Mouse (Mus musculus) lung, embryonic 16.5 days (tissue): ENCODE measurements around the gene Ptp4a2. TPM values are rescaled to one million over a fixed set of nuclear protein-coding genes. Genes with fewer than 3 reads are reported as not detected.

Source experiments
- ATAC-seq: fragments of 200-750 bp; cut with Nextera tagmentation; 2 replicates; pipeline ENCODE4 v1.8.0; 2017; ENCODE audit warnings: low read depth, mild to moderate bottlenecking, moderate library complexity
- H3K27ac ChIP-seq: fragments of 300-500 bp; sonication (generic); 2 replicates; pipeline ENCODE4 v1.5.1; 2014; ENCODE audit warnings: mild to moderate bottlenecking, control low read depth, low read length
- H3K27me3 ChIP-seq: fragments of 300-500 bp; sonication (generic); 2 replicates; pipeline ENCODE4 v1.6.1; 2014; ENCODE audit warnings: low read depth, low read length, mixed read lengths; ENCODE audit not compliant: control insufficient read depth, insufficient read depth
- H3K36me3 ChIP-seq: fragments of 300-500 bp; sonication (generic); 2 replicates; pipeline ENCODE4 v1.6.1; 2014; ENCODE audit warnings: low read length; ENCODE audit not compliant: control insufficient read depth, insufficient read depth
- H3K4me1 ChIP-seq: fragments of 300-500 bp; sonication (generic); replicated peaks from 2 replicates; pipeline ENCODE4 v1.6.1; 2014; ENCODE audit warnings: low read length, mixed read lengths; ENCODE audit not compliant: control insufficient read depth, insufficient read depth
- H3K4me2 ChIP-seq: fragments of 300-500 bp; sonication (generic); 2 replicates; pipeline ENCODE4 v1.6.1; 2014; ENCODE audit warnings: low read depth, low read length, control low read depth
- H3K4me3 ChIP-seq: fragments of 300-500 bp; sonication (generic); 2 replicates; pipeline ENCODE4 v1.5.1; 2014; ENCODE audit warnings: mild to moderate bottlenecking, low read length, control low read depth
- H3K9ac ChIP-seq: fragments of 300-500 bp; sonication (generic); 2 replicates; pipeline ENCODE4 v1.6.1; 2014; ENCODE audit warnings: low read length, control low read depth
- H3K9me3 ChIP-seq: fragments of 300-500 bp; sonication (generic); 2 replicates; pipeline ENCODE4 v1.6.1; 2016; ENCODE audit warnings: low read length; ENCODE audit not compliant: control insufficient read depth
- WGBS: fragments of 180-500 bp; shearing (Covaris S2); extraction: QIAGEN DNeasy Blood & Tissue Kit; methylation state at CpG from one replicate; pipeline ENCODE4 v1.1.7; 2014; 5-methylcytosine and 5-hydroxymethylcytosine counted together
- polyA plus RNA-seq: library from polyadenylated mRNA; unstranded; fragments of >200 nt; fragmentation: Nextera tagmentation; extraction: Ambion mirVana; gene quantifications from 2 replicates; pipeline ENCODE4 v1.2.1, GENCODE M21; 2015

Ptp4a2 gene
- polyA plus RNA-seq, 1 experiment from 2014 or later: 330 TPM

DNA sequence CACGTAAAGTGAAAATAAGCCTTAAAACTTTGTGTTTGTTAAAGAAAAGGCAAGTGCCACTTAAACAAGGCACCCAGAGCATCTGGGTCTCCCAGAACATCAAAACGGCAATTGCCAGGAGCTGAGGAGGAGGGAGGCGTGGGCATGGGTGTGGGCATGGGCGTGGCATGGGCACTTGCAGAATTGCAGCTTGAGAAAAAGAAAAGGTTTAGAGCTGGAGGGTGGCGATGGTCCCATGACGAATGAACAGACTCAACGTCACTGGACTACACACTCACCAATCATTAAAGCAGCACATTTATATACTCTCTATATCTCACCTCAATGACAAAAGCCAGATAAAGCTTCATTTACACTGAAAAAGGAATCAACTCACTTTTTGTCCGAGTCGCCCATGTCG is 63.8 kb downstream of the Ptp4a2 start:
- Histone ChIP-seq H3K4me2 (no peak overlapping the region), H3K4me3 (no peak overlapping the region), H3K9ac (no peak overlapping the region), H3K36me3 (no peaks in the 10 kb centered on the region), H3K27ac (no peak overlapping the region), H3K27me3 (no peaks in the 10 kb centered on the region), H3K4me1 (peaks cover 13% of the 10 kb centered on the region; the same call in 1 of the 2 replicates), H3K9me3 (no peaks in the 10 kb centered on the region)
- no peak for ATAC-seq
- WGBS: 71% methylated on average over 10 of the region's 10 CpGs

DNA sequence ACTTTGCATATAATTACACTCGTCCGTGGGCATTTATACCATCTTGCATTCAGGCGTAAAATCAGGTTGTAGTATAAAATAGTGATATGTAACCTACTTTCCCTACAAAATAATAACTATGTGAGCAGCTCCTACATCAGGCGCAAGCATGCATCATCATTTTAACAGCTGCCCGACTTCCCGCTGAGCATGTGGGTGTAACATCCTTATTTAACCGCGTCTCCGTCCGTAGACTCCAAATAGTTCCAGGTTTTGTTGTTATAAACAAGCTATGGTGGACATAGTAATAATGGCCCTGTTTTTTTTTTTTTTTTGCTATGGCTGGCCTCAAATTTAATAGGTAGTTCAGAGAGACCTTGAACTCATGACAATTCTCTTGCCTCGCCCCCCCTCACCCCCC is 64.4 kb downstream of the Ptp4a2 start:
- H3K4me3 ChIP-seq: no peak overlapping the region
- no peak overlapping the region for H3K27ac ChIP-seq
- H3K4me2 ChIP-seq: no peak overlapping the region
- H3K27me3 ChIP-seq: no peaks in the 10 kb centered on the region
- no peaks in the 10 kb centered on the region for H3K36me3 ChIP-seq
- no peaks in the 10 kb centered on the region for H3K9me3 ChIP-seq
- no peak for ATAC-seq
- H3K4me1 ChIP-seq: peaks cover 13% of the 10 kb centered on the region; the same call in 1 of the 2 replicates
- 77% methylated on average over 11 of the region's 11 CpGs for WGBS
- no peak overlapping the region for H3K9ac ChIP-seq

GRCm38 (mm10) chr4:129876831-129877764 is 66.1 kb downstream of the Ptp4a2 start:
- H3K9me3 ChIP-seq: no peaks in the 10 kb centered on the region
- no peaks in the 10 kb centered on the region for H3K27me3 ChIP-seq
- 8% methylated on average over 21 of the region's 21 CpGs for WGBS
- no peaks in the 10 kb centered on the region for H3K36me3 ChIP-seq
- peak overlapping the region; percentile 66 for H3K9ac ChIP-seq
- peak overlapping the region; percentile 59 for H3K4me2 ChIP-seq
- ATAC-seq: peak; percentile 89
- peak overlapping the region; percentile 41 for H3K4me3 ChIP-seq
- peak overlapping the region; percentile 89 for H3K27ac ChIP-seq
- peaks cover 17% of the 10 kb centered on the region for H3K4me1 ChIP-seq

DNA sequence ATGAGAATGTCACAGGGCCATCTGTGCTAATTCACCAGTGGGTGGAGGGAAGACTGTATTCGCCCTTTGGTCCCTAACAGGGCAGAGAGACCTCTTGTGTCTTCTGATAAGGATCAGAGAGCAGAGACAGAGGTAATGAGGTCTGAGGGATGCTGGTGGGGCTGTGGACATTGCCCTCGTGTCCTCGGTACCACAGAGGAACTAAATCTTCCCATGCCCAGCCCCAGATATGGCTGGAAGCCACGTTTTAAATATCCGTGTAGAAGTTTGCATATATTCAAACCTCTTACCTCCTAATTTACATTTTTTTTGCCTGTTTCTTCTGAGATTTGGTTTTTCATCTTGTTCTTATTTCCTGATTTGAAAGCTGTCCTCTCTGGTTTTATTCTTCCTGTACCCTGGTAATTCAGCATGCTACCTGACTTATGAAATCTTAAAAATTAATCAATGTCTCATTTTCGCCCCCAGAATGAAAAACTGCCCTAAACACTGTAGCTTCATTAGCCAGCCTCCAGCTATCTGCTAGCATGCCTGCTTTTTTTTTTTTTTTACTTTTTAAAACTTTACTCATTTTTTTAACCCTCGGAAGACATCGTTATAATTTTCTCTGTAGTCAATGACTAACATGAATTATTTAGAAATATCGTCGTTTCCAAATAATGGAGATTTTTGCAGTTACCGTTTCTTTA is 67.1 kb downstream of the Ptp4a2 start:
- H3K27ac ChIP-seq: peak overlapping the region; percentile 89
- no peaks in the 10 kb centered on the region for H3K27me3 ChIP-seq
- peaks cover 26% of the 10 kb centered on the region for H3K4me1 ChIP-seq
- peak overlapping the region; percentile 41; the same call in 1 of the 2 replicates for H3K4me3 ChIP-seq
- peak overlapping the region; percentile 59 for H3K4me2 ChIP-seq
- WGBS: 60% methylated on average over 11 of the region's 11 CpGs
- no peaks in the 10 kb centered on the region for H3K36me3 ChIP-seq
- H3K9me3 ChIP-seq: no peaks in the 10 kb centered on the region
- ATAC-seq: no peak
- H3K9ac ChIP-seq: peak overlapping the region; percentile 66

- Histone ChIP-seq H3K4me2 (no peak overlapping the region), H3K4me3 (no peak overlapping the region), H3K27me3 (no peaks in the 10 kb centered on the region), H3K4me1 (peaks cover 26% of the 10 kb centered on the region), H3K9me3 (no peaks in the 10 kb centered on the region), H3K9ac (no peak overlapping the region), H3K36me3 (no peaks in the 10 kb centered on the region), H3K27ac (no peak overlapping the region)
- 74% methylated on average over 8 of the region's 8 CpGs for WGBS
- ATAC-seq: no peak
Observed at GRCm38 (mm10) chr4:129878656-129879145, 67.7 kb downstream of the Ptp4a2 start.

GRCm38 (mm10) chr4:129879206-129879780 is 68.3 kb downstream of the Ptp4a2 start:
- H3K4me1 ChIP-seq: peaks cover 26% of the 10 kb centered on the region

DNA sequence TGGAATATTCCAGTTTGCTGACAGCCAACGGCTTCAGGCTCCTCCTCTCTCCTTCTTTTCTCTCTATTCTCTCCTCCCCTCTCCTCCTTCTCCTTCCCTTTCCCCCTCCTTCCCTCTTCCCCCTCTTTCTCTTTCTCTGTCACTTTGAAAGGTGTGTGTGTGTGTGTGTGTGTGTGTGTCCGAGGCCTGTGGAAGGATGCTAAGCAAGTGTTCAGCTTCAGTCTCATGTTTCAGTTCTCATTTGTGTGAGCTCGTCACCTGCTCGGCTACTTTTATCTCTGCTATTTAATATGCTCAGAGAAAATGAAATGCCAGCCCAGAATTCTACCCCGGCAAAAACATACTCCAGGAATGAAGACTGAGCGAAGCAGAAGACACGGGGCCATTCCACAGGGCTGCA is 69.6 kb downstream of the Ptp4a2 start:
- H3K36me3 ChIP-seq: no peaks in the 10 kb centered on the region
- H3K27me3 ChIP-seq: no peaks in the 10 kb centered on the region
- peaks cover 26% of the 10 kb centered on the region for H3K4me1 ChIP-seq
- H3K9me3 ChIP-seq: no peaks in the 10 kb centered on the region
- no peak overlapping the region for H3K4me2 ChIP-seq
- H3K9ac ChIP-seq: no peak overlapping the region
- no peak for ATAC-seq
- WGBS: 43% methylated on average over 7 of the region's 7 CpGs
- no peak overlapping the region for H3K27ac ChIP-seq
- no peak overlapping the region for H3K4me3 ChIP-seq

More at GRCm38 (mm10) chr4:129879206-129879780, 68.3 kb downstream of the Ptp4a2 start:
- H3K36me3 ChIP-seq: no peaks in the 10 kb centered on the region
- ATAC-seq: no peak
- no peak overlapping the region for H3K9ac ChIP-seq
- WGBS: 65% methylated on average over 4 of the region's 4 CpGs
- no peak overlapping the region for H3K4me3 ChIP-seq
- H3K4me2 ChIP-seq: no peak overlapping the region
- no peaks in the 10 kb centered on the region for H3K27me3 ChIP-seq
- H3K9me3 ChIP-seq: no peaks in the 10 kb centered on the region
- no peak overlapping the region for H3K27ac ChIP-seq

GRCm38 (mm10) chr4:129881661-129882060 is 70.6 kb downstream of the Ptp4a2 start:
- H3K9ac ChIP-seq: no peak overlapping the region; the same call in 1 of the 2 replicates
- WGBS: 12% methylated on average over 3 of the region's 3 CpGs

More at GRCm38 (mm10) chr4:129881661-129882060, 70.6 kb downstream of the Ptp4a2 start:
- Histone ChIP-seq H3K4me2 (no peak overlapping the region; the same call in 1 of the 2 replicates), H3K4me3 (no peak overlapping the region), H3K9me3 (no peaks in the 10 kb centered on the region), H3K36me3 (no peaks in the 10 kb centered on the region), H3K4me1 (peaks cover 25% of the 10 kb centered on the region), H3K27ac (peak overlapping the region; percentile 85), H3K27me3 (no peaks in the 10 kb centered on the region)
- no peak for ATAC-seq
